ENCODE assay signal across 20 mouse cellular contexts in genomic region chr4:115035043-115035442, GRCm38 (mm10). TPM values are rescaled to one million over a fixed set of nuclear protein-coding genes. Genes with fewer than 3 reads are reported as not detected.
DNase-seq lines count a peak whose midpoint lies in the region; ATAC-seq lines count a peak whose summit lies in the region.
"Had no signal": no experiment of that assay in that cellular context is flagged by ENCODE, and none has a peak within 500 bp of the region (broad histone marks: within the 10 kb centered on the region; RNA-seq: fewer than 3 reads in every experiment).

No protein-coding gene starts in this region.

- H3K27ac ChIP-seq in forebrain, embryonic 11.5 days (ENCODE audit: low read depth, low read length): no peak overlapping the region
- H3K27ac ChIP-seq: embryonic facial prominence, embryonic 15.5 days; forebrain, embryonic 15.5 days; hindbrain, embryonic 14.5 days; stomach, embryonic 15.5 days had no signal

- WGBS in forebrain, embryonic 11.5 days: 88% methylated on average over 6 of the region's 6 CpGs

- peak; percentile 37 to 73 for DNase-seq in adrenal gland, adult (ENCODE audit: inconsistent age in 2 of 2, low spot score in 1 of 2)
- DNase-seq in adrenal gland, postnatal 4 days (ENCODE audit: low spot score in 2 of 2): no peak
- peak; percentile 26 for DNase-seq in urinary bladder, postnatal 14 days (ENCODE audit: low spot score)
- DNase-seq in urinary bladder, adult 2 months (ENCODE audit: low spot score): no peak
- peak; percentile 64 to 67 for DNase-seq in adrenal gland, postnatal 36 days
- DNase-seq in layer of hippocampus, adult 9-10 months (ENCODE audit: low spot score): no peak
- DNase-seq in forebrain, embryonic 11.5 days (ENCODE audit: low spot score): no peak
- DNase-seq: cerebellum, postnatal 36 days; kidney, adult 11 months; kidney, postnatal 36 days; layer of hippocampus, postnatal 36 days; lung, adult 18-20 months; right cerebral cortex, postnatal 4 days; thymus, postnatal 25 days had no signal

- no peak overlapping the region for H3K4me3 ChIP-seq in forebrain, embryonic 11.5 days (ENCODE audit: low read depth, low read length)
- H3K4me3 ChIP-seq: embryonic facial prominence, embryonic 15.5 days; forebrain, embryonic 15.5 days; stomach, embryonic 15.5 days had no signal

- H3K9ac ChIP-seq in forebrain, embryonic 11.5 days (ENCODE audit: low read length): no peak overlapping the region
- H3K9ac ChIP-seq: embryonic facial prominence, embryonic 15.5 days; forebrain, embryonic 15.5 days; hindbrain, embryonic 14.5 days; stomach, embryonic 15.5 days had no signal

- H3K36me3 ChIP-seq in forebrain, embryonic 11.5 days (ENCODE audit: control insufficient read depth, insufficient read depth, low read length): no peaks in the 10 kb centered on the region; the same call in 1 of the 2 replicates
- H3K36me3 ChIP-seq: forebrain, embryonic 15.5 days; stomach, embryonic 15.5 days had no signal

- no peaks in the 10 kb centered on the region for H3K9me3 ChIP-seq in forebrain, embryonic 11.5 days (ENCODE audit: control insufficient read depth, low read length)
- H3K9me3 ChIP-seq: embryonic facial prominence, embryonic 15.5 days; forebrain, embryonic 15.5 days; stomach, embryonic 15.5 days had no signal

- ATAC-seq in neutrophil, adult 5-6 weeks (ENCODE audit: extremely low read depth, insufficient number of reproducible peaks, low FRiP score, poor library complexity, severe bottlenecking): peak; percentile 89
- no peak for ATAC-seq in forebrain, embryonic 11.5 days (replicated peaks; ENCODE audit: low FRiP score)
- ATAC-seq: forebrain, embryonic 15.5 days had no signal

- H3K4me2 ChIP-seq in forebrain, embryonic 11.5 days (ENCODE audit: low read depth, low read length, severe bottlenecking): no peak overlapping the region
- H3K4me2 ChIP-seq: embryonic facial prominence, embryonic 15.5 days; forebrain, embryonic 15.5 days; hindbrain, embryonic 14.5 days; stomach, embryonic 15.5 days had no signal

- no peaks in the 10 kb centered on the region for H3K27me3 ChIP-seq in forebrain, embryonic 11.5 days (ENCODE audit: control insufficient read depth, insufficient read depth, low read length)
- H3K27me3 ChIP-seq: embryonic facial prominence, embryonic 15.5 days; forebrain, embryonic 15.5 days; stomach, embryonic 15.5 days had no signal

- no peaks in the 10 kb centered on the region for H3K4me1 ChIP-seq in forebrain, embryonic 11.5 days (replicated peaks; ENCODE audit: control insufficient read depth, insufficient read depth, low read length)
- H3K4me1 ChIP-seq: embryonic facial prominence, embryonic 15.5 days; forebrain, embryonic 15.5 days; stomach, embryonic 15.5 days had no signal

RNA-seq across cellular contexts. Expression of gene Tal1, which starts 21.2 kb away (rescaled TPM):
- 10 to 100 TPM in 1 of 2 experiments, 1 to 10 TPM in 1; 6.3 to 11.3 TPM for total RNA-seq in adrenal gland, postnatal 4 days (2021)
- polyA plus RNA-seq in urinary bladder, adult 2 months (2012; rRNA removed): 2.1 and 2.2 TPM in 2 replicates
- total RNA-seq in adrenal gland, postnatal 36 days (2021): 1 to 10 TPM; 2.1 to 2.4 TPM
- 1.5 and 1.6 TPM in 2 replicates for total RNA-seq in neutrophil, adult 5-6 weeks (2017)
- 3.4 and 3.7 TPM in 2 replicates for polyA plus RNA-seq in forebrain, embryonic 11.5 days (2014; fragmentation: Nextera tagmentation; extraction: Ambion mirVana)

RNA-seq across cellular contexts. Expression of gene Stil, which starts 35.1 kb away (rescaled TPM):
- 1 to 10 TPM; 6.5 to 7.1 TPM for total RNA-seq in adrenal gland, postnatal 4 days (2021)
- polyA plus RNA-seq in urinary bladder, adult 2 months (2012; rRNA removed): 0.43 and 0.52 TPM in 2 replicates
- total RNA-seq in adrenal gland, postnatal 36 days (2021): under 1 TPM; 0.56 to 0.79 TPM
- 0.74 TPM in 1 of 2 replicates, not detected in the other for total RNA-seq in neutrophil, adult 5-6 weeks (2017)
- 26.0 and 32.2 TPM in 2 replicates for polyA plus RNA-seq in forebrain, embryonic 11.5 days (2014; fragmentation: Nextera tagmentation; extraction: Ambion mirVana)

RNA-seq across cellular contexts. Expression of gene Cmpk1, which starts 48.0 kb away (rescaled TPM):
- 10 to 100 TPM; 83.4 to 87.0 TPM for total RNA-seq in adrenal gland, postnatal 4 days (2021)
- polyA plus RNA-seq in urinary bladder, adult 2 months (2012; rRNA removed): 38.7 and 44.9 TPM in 2 replicates
- total RNA-seq in adrenal gland, postnatal 36 days (2021): 100 to 1,000 TPM; 126 to 128 TPM
- total RNA-seq in neutrophil, adult 5-6 weeks (2017): 62.5 and 78.5 TPM in 2 replicates
- 115 and 128 TPM in 2 replicates for polyA plus RNA-seq in forebrain, embryonic 11.5 days (2014; fragmentation: Nextera tagmentation; extraction: Ambion mirVana)

RNA-seq across cellular contexts. Expression of gene Pdzk1ip1, which starts 53.5 kb away (rescaled TPM):
- total RNA-seq in adrenal gland, postnatal 4 days (2021): 10 to 100 TPM in 1 of 2 experiments, 1 to 10 TPM in 1; 3.2 to 46.4 TPM
- polyA plus RNA-seq in urinary bladder, adult 2 months (2012; rRNA removed): 79.6 and 106 TPM in 2 replicates
- total RNA-seq in adrenal gland, postnatal 36 days (2021): not detected
- 1.8 and 2.9 TPM in 2 replicates for total RNA-seq in neutrophil, adult 5-6 weeks (2017)
- polyA plus RNA-seq in forebrain, embryonic 11.5 days (2014; fragmentation: Nextera tagmentation; extraction: Ambion mirVana): 13.8 and 16.2 TPM in 2 replicates
- total RNA-seq: gastrocnemius, postnatal 36 days had no signal

Comparison
In these comparisons a context has a peak if more than half of its experiments do, and no peak if none do; other contexts are left out.
1. DNase-seq: peak in adrenal gland, adult (2 of 2), urinary bladder, postnatal 14 days (single experiment) and adrenal gland, postnatal 36 days (2 of 2); none in adrenal gland, postnatal 4 days (0 of 2), urinary bladder, adult 2 months (single experiment), layer of hippocampus, adult 9-10 months (single experiment) and forebrain, embryonic 11.5 days (single experiment).